Mouse (Mus musculus) embryonic facial prominence, embryonic 13.5 days (tissue): ENCODE measurements around the gene Pigf. TPM values are rescaled to one million over a fixed set of nuclear protein-coding genes. Genes with fewer than 3 reads are reported as not detected.
A peak's percentile ranks its signal among the peaks of the same experiment; 100 is the strongest.

Source experiments
- ATAC-seq: fragments of 200-750 bp; cut with Nextera tagmentation; 2 replicates; pipeline ENCODE4 v1.8.0; 2017; ENCODE audit warnings: low read depth; ENCODE audit not compliant: insufficient number of reproducible peaks, insufficient read depth, low FRiP score, low TSS enrichment
- H3K27ac ChIP-seq: fragments of 300-500 bp; sonication (generic); 2 replicates; pipeline ENCODE4 v1.5.1; 2015; ENCODE audit warnings: moderate library complexity, mild to moderate bottlenecking, inconsistent platforms
- H3K27me3 ChIP-seq: fragments of 300-500 bp; sonication (generic); 2 replicates; pipeline ENCODE4 v1.6.1; 2015; ENCODE audit warnings: mild to moderate bottlenecking, inconsistent platforms
- H3K36me3 ChIP-seq: fragments of 300-500 bp; sonication (generic); 2 replicates; pipeline ENCODE4 v1.6.1; 2015; ENCODE audit warnings: mild to moderate bottlenecking, inconsistent platforms
- H3K4me1 ChIP-seq: fragments of 300-500 bp; sonication (generic); 2 replicates; pipeline ENCODE4 v1.6.1; 2015; ENCODE audit warnings: inconsistent platforms
- H3K4me2 ChIP-seq: fragments of 300-500 bp; sonication (generic); 2 replicates; pipeline ENCODE4 v1.6.1; 2015; ENCODE audit warnings: moderate library complexity, mild to moderate bottlenecking, inconsistent platforms
- H3K4me3 ChIP-seq: fragments of 300-500 bp; sonication (generic); 2 replicates; pipeline ENCODE4 v1.5.1; 2015; ENCODE audit warnings: mild to moderate bottlenecking, inconsistent platforms
- H3K9ac ChIP-seq: fragments of 300-500 bp; sonication (generic); 2 replicates; pipeline ENCODE4 v1.6.1; 2015; ENCODE audit warnings: mild to moderate bottlenecking, inconsistent platforms
- H3K9me3 ChIP-seq: fragments of 300-500 bp; sonication (generic); 2 replicates; pipeline ENCODE4 v1.6.1; 2016; ENCODE audit warnings: inconsistent platforms
- WGBS: fragments of 180-500 bp; shearing (Covaris S2); methylation state at CpG from one replicate; pipeline ENCODE4 v1.1.7; 2015; ENCODE audit warnings: mixed read lengths; 5-methylcytosine and 5-hydroxymethylcytosine counted together
- polyA plus RNA-seq: library from polyadenylated mRNA; unstranded; fragments of >200 nt; fragmentation: Nextera tagmentation; extraction: Ambion mirVana; gene quantifications from 2 replicates; pipeline ENCODE4 v1.2.1, GENCODE M21; 2015

The Pigf gene
- polyA plus RNA-seq, 1 experiment from 2014 or later: 34.9 TPM

- no peak for ATAC-seq
- no peaks in the 10 kb centered on the region for H3K27me3 ChIP-seq
- peak overlapping the region; percentile 46; the same call in 1 of the 2 replicates for H3K9ac ChIP-seq
- H3K27ac ChIP-seq: no peak overlapping the region
- no peaks in the 10 kb centered on the region for H3K36me3 ChIP-seq
- no peaks in the 10 kb centered on the region for H3K9me3 ChIP-seq
- H3K4me3 ChIP-seq: no peak overlapping the region
- H3K4me1 ChIP-seq: peaks cover 36% of the 10 kb centered on the region
- WGBS: 52% methylated on average over 5 of the region's 5 CpGs
- H3K4me2 ChIP-seq: no peak overlapping the region
Observed at GRCm38 (mm10) chr17:87055051-87055459, 29.8 kb upstream of the Pigf start.

- ATAC-seq: no peak
- peaks cover 43% of the 10 kb centered on the region for H3K4me1 ChIP-seq
- no peaks in the 10 kb centered on the region for H3K36me3 ChIP-seq
- no peak overlapping the region for H3K4me3 ChIP-seq
- no peak overlapping the region for H3K4me2 ChIP-seq
- H3K27ac ChIP-seq: no peak overlapping the region
- WGBS: 78% methylated on average over 5 of the region's 5 CpGs
- H3K27me3 ChIP-seq: no peaks in the 10 kb centered on the region
- H3K9ac ChIP-seq: no peak overlapping the region
- H3K9me3 ChIP-seq: no peaks in the 10 kb centered on the region
Observed at GRCm38 (mm10) chr17:87053921-87054320, 28.7 kb upstream of the Pigf start.

- Histone ChIP-seq H3K27me3 (no peaks in the 10 kb centered on the region), H3K4me1 (peaks cover 29% of the 10 kb centered on the region), H3K4me3 (no peak overlapping the region), H3K36me3 (no peaks in the 10 kb centered on the region), H3K27ac (no peak overlapping the region), H3K4me2 (no peak overlapping the region), H3K9me3 (no peaks in the 10 kb centered on the region), H3K9ac (no peak overlapping the region)
- no peak for ATAC-seq
- 55% methylated on average over 1 of the region's 1 CpGs for WGBS
Observed at GRCm38 (mm10) chr17:87052432-87052831, 27.2 kb upstream of the Pigf start.

GRCm38 (mm10) chr17:87051652-87052051 is 26.4 kb upstream of the Pigf start:
- Histone ChIP-seq H3K27ac (no peak overlapping the region), H3K27me3 (no peaks in the 10 kb centered on the region), H3K9ac (no peak overlapping the region), H3K36me3 (no peaks in the 10 kb centered on the region), H3K9me3 (no peaks in the 10 kb centered on the region), H3K4me3 (no peak overlapping the region), H3K4me2 (no peak overlapping the region), H3K4me1 (peaks cover 22% of the 10 kb centered on the region)
- no peak for ATAC-seq
- WGBS: 83% methylated on average over 1 of the region's 1 CpGs

GRCm38 (mm10) chr17:87050469-87051175 is 25.4 kb upstream of the Pigf start:
- Histone ChIP-seq H3K4me2 (no peak overlapping the region), H3K27ac (no peak overlapping the region), H3K4me3 (no peak overlapping the region), H3K9me3 (no peaks in the 10 kb centered on the region), H3K9ac (no peak overlapping the region), H3K27me3 (no peaks in the 10 kb centered on the region), H3K4me1 (peaks cover 18% of the 10 kb centered on the region), H3K36me3 (no peaks in the 10 kb centered on the region)
- ATAC-seq: peak; percentile 56; the same call in 1 of the 2 replicates
- 61% methylated on average over 9 of the region's 9 CpGs for WGBS

GRCm38 (mm10) chr17:87049696-87050095 is 24.5 kb upstream of the Pigf start:
- Histone ChIP-seq H3K36me3 (no peaks in the 10 kb centered on the region), H3K27me3 (no peaks in the 10 kb centered on the region), H3K27ac (no peak overlapping the region), H3K4me1 (peaks cover 8% of the 10 kb centered on the region), H3K9me3 (no peaks in the 10 kb centered on the region), H3K4me3 (no peak overlapping the region), H3K4me2 (no peak overlapping the region), H3K9ac (no peak overlapping the region)
- WGBS: 47% methylated on average over 5 of the region's 5 CpGs
- no peak for ATAC-seq

- Histone ChIP-seq H3K27ac (no peak overlapping the region), H3K4me1 (peaks cover 4% of the 10 kb centered on the region; the same call in 1 of the 2 replicates), H3K9ac (no peak overlapping the region), H3K4me2 (no peak overlapping the region), H3K4me3 (no peak overlapping the region), H3K36me3 (no peaks in the 10 kb centered on the region), H3K27me3 (no peaks in the 10 kb centered on the region), H3K9me3 (no peaks in the 10 kb centered on the region)
- WGBS: 84% methylated on average over 8 of the region's 8 CpGs
- ATAC-seq: no peak
Observed at GRCm38 (mm10) chr17:87044796-87045195, 19.6 kb upstream of the Pigf start.

- H3K4me2 ChIP-seq: peak overlapping the region; percentile 39
- H3K4me1 ChIP-seq: no peaks in the 10 kb centered on the region
- H3K27me3 ChIP-seq: no peaks in the 10 kb centered on the region
- peak overlapping the region; percentile 71 for H3K27ac ChIP-seq
- H3K9me3 ChIP-seq: no peaks in the 10 kb centered on the region
- no peak overlapping the region for H3K9ac ChIP-seq
- no peak overlapping the region for H3K4me3 ChIP-seq
- WGBS: under 1% methylated on average over 15 of the region's 15 CpGs
- ATAC-seq: peak; percentile 75; the same call in 1 of the 2 replicates
- H3K36me3 ChIP-seq: no peaks in the 10 kb centered on the region
Observed at GRCm38 (mm10) chr17:87044364-87044763, 19.2 kb upstream of the Pigf start.

GRCm38 (mm10) chr17:87041739-87042138 is 16.5 kb upstream of the Pigf start:
- no peaks in the 10 kb centered on the region for H3K9me3 ChIP-seq
- no peak overlapping the region for H3K9ac ChIP-seq
- H3K4me1 ChIP-seq: no peaks in the 10 kb centered on the region
- no peak for ATAC-seq
- H3K4me3 ChIP-seq: no peak overlapping the region
- no peak overlapping the region for H3K27ac ChIP-seq
- no peaks in the 10 kb centered on the region for H3K27me3 ChIP-seq
- WGBS: 74% methylated on average over 19 of the region's 19 CpGs
- peaks cover 8% of the 10 kb centered on the region for H3K36me3 ChIP-seq
- H3K4me2 ChIP-seq: no peak overlapping the region

GRCm38 (mm10) chr17:87038496-87038895 is 13.3 kb upstream of the Pigf start:
- 83% methylated on average over 5 of the region's 5 CpGs for WGBS
- ATAC-seq: no peak

GRCm38 (mm10) chr17:87036141-87037073 is 11.2 kb upstream of the Pigf start:
- Histone ChIP-seq H3K36me3 (peaks cover 36% of the 10 kb centered on the region), H3K4me2 (no peak overlapping the region), H3K27me3 (no peaks in the 10 kb centered on the region), H3K27ac (no peak overlapping the region), H3K9me3 (no peaks in the 10 kb centered on the region), H3K4me1 (no peaks in the 10 kb centered on the region), H3K9ac (no peak overlapping the region), H3K4me3 (no peak overlapping the region)
- WGBS: 55% methylated on average over 10 of the region's 10 CpGs
- no peak for ATAC-seq

More at GRCm38 (mm10) chr17:87038496-87038895, 13.3 kb upstream of the Pigf start:
- Histone ChIP-seq H3K9ac (no peak overlapping the region), H3K36me3 (peaks cover 25% of the 10 kb centered on the region), H3K4me2 (no peak overlapping the region), H3K9me3 (no peaks in the 10 kb centered on the region), H3K27me3 (no peaks in the 10 kb centered on the region), H3K27ac (no peak overlapping the region), H3K4me1 (no peaks in the 10 kb centered on the region), H3K4me3 (no peak overlapping the region)
